Mouse (Mus musculus) spleen, adult 2 months (tissue): ENCODE measurements around the gene Kat7. TPM values are rescaled to one million over a fixed set of nuclear protein-coding genes. Genes with fewer than 3 reads are reported as not detected.
A peak's percentile ranks its signal among the peaks of the same experiment; 100 is the strongest.

Experiments used
- DNase-seq, 2 experiments: peaks; one replicate each; pipeline versions ENCODE4 v3.0.0 to v3.0.0-alpha.2; 2012 to 2021; ENCODE audit warnings: low spot score in 2 of 2, low read depth in 1 of 2
- H3K27ac ChIP-seq: fragments of 200-500 bp; 2 replicates; pipeline ENCODE4 v1.5.1; 2012; ENCODE audit warnings: low read length, inconsistent platforms; ENCODE audit not compliant: insufficient read depth
- H3K27me3 ChIP-seq: fragments of 200-500 bp; 2 replicates; pipeline ENCODE4 v1.6.1; 2012; ENCODE audit warnings: mild to moderate bottlenecking, moderate library complexity, low read length, inconsistent platforms; ENCODE audit not compliant: control insufficient read depth, insufficient read depth
- H3K36me3 ChIP-seq: fragments of 200-500 bp; 2 replicates; pipeline ENCODE4 v1.6.1; 2012; ENCODE audit warnings: mild to moderate bottlenecking, low read length, inconsistent platforms; ENCODE audit not compliant: control insufficient read depth, insufficient read depth
- H3K4me1 ChIP-seq: fragments of 200-500 bp; 2 replicates; pipeline ENCODE4 v1.6.1; 2011; ENCODE audit warnings: inconsistent platforms; ENCODE audit not compliant: control insufficient read depth, insufficient read depth, insufficient read length
- H3K4me3 ChIP-seq: fragments of 200-500 bp; 2 replicates; pipeline ENCODE4 v1.5.1; 2011; ENCODE audit warnings: mild to moderate bottlenecking, inconsistent platforms; ENCODE audit not compliant: insufficient read depth, insufficient read length; ENCODE audit errors: extremely low read depth
- CTCF ChIP-seq: fragments of 200-500 bp; IDR thresholded peaks from 2 replicates; pipeline ENCODE4 v1.5.1; 2011; ENCODE audit warnings: mild to moderate bottlenecking, inconsistent platforms; ENCODE audit not compliant: insufficient read depth, insufficient read length, insufficient replicate concordance; ENCODE audit errors: extremely low read depth
- POLR2A ChIP-seq: fragments of 200-500 bp; IDR thresholded peaks from 2 replicates; pipeline ENCODE4 v1.6.1; 2011; ENCODE audit warnings: low read depth, low read length, inconsistent platforms
- WGBS: fragments of 180-500 bp; shearing (Covaris S2); methylation state at CpG from one replicate; pipeline ENCODE4 v1.1.7; 2018; 5-methylcytosine and 5-hydroxymethylcytosine counted together
- polyA plus RNA-seq: library from polyadenylated mRNA; depleted of rRNA; stranded (reverse); fragments of >200 nt; gene quantifications from 2 replicates; pipeline ENCODE4 v1.2.3, GENCODE M21; 2012

Gene Kat7
- polyA plus RNA-seq, 1 experiment, result 25.2 TPM

GRCm38 (mm10) chr11:95324181-95324580 lies 14.1 kb upstream of the Kat7 start:
- Histone ChIP-seq H3K36me3 (no peaks in the 10 kb centered on the region), H3K4me1 (peaks cover 3% of the 10 kb centered on the region; the same call in 1 of the 2 replicates), H3K27me3 (no peaks in the 10 kb centered on the region), H3K4me3 (no peak overlapping the region), H3K27ac (no peak overlapping the region)
- no peak for DNase-seq
- TF ChIP-seq POLR2A, result no peak
- no peak for TF ChIP-seq CTCF
- WGBS, result 96% methylated on average over 10 of the region's 10 CpGs

GRCm38 (mm10) chr11:95320010-95320409 lies 10.0 kb upstream of the Kat7 start:
- no peak for TF ChIP-seq CTCF
- TF ChIP-seq POLR2A, result no peak
- Histone ChIP-seq H3K27ac (no peak overlapping the region), H3K4me1 (no peaks in the 10 kb centered on the region), H3K27me3 (no peaks in the 10 kb centered on the region), H3K4me3 (no peak overlapping the region), H3K36me3 (no peaks in the 10 kb centered on the region)
- no peak for DNase-seq
- 67% methylated on average over 1 of the region's 1 CpGs for WGBS

DNA sequence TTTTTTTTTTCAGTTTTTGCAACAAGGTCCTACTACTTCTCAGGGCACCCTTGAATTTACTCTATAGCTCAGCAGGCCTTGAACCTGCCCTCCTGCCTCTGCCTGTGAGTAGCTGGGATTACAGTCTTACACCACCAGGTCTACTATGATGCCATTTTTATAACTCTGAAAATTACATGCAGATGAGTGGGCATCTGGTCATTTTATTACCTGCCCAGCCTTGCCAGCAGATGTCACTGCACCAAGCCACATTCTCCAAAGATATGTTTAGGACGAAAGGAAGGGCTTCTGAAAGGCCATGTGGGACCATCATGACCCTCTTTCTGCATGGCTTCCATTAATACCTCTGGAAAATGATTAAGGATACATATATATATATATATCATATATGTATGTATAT lies 9.5 kb upstream of the Kat7 start:
- no peak overlapping the region for H3K4me3 ChIP-seq
- no peak overlapping the region for H3K27ac ChIP-seq
- peak in 1 of 2 experiments; percentile 14 for DNase-seq
- no peaks in the 10 kb centered on the region for H3K36me3 ChIP-seq
- H3K4me1 ChIP-seq, result no peaks in the 10 kb centered on the region
- TF ChIP-seq CTCF (no peak), POLR2A (no peak)
- WGBS, result 68% methylated on average over 1 of the region's 1 CpGs
- H3K27me3 ChIP-seq, result no peaks in the 10 kb centered on the region

DNA sequence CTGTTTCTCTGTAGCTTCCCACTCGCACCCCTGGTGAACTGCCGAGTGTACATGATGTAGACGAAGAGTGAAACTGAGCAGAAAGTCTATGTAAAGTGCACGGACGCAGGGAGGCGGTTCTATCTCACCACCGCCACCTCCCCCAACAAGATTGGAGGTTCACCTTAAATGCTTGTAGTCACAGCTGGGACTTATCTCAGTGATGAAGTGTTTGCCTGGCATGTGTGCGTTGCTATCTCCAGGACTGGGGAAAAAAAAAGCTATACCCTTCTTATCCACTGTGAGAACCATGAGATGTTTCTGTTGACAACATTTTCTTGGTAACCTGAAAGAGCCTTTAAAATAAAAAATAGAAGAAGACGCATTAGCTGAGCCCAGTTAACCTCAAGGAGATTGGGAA lies 8.1 kb upstream of the Kat7 start:
- Histone ChIP-seq H3K27ac (no peak overlapping the region), H3K4me3 (no peak overlapping the region), H3K4me1 (no peaks in the 10 kb centered on the region), H3K36me3 (no peaks in the 10 kb centered on the region), H3K27me3 (no peaks in the 10 kb centered on the region)
- TF ChIP-seq CTCF, result no peak
- TF ChIP-seq POLR2A, result no peak
- WGBS, result 76% methylated on average over 9 of the region's 9 CpGs
- no peak for DNase-seq

- Histone ChIP-seq H3K27ac (no peak overlapping the region), H3K36me3 (no peaks in the 10 kb centered on the region), H3K4me3 (no peak overlapping the region), H3K27me3 (no peaks in the 10 kb centered on the region), H3K4me1 (peaks cover 5% of the 10 kb centered on the region; the same call in 1 of the 2 replicates)
- 76% methylated on average over 7 of the region's 7 CpGs for WGBS
- TF ChIP-seq POLR2A, result no peak
- TF ChIP-seq CTCF, result no peak
- no peak for DNase-seq
These were observed 5.3 kb upstream of the Kat7 start for GRCm38 (mm10) chr11:95315215-95315955.

GRCm38 (mm10) chr11:95311425-95311807 lies 1.4 kb upstream of the Kat7 start:
- TF ChIP-seq CTCF (no peak), POLR2A (no peak)
- WGBS, result 77% methylated on average over 5 of the region's 5 CpGs
- Histone ChIP-seq H3K4me1 (peaks cover 8% of the 10 kb centered on the region), H3K4me3 (no peak overlapping the region), H3K36me3 (peaks cover 3% of the 10 kb centered on the region; the same call in 1 of the 2 replicates), H3K27me3 (no peaks in the 10 kb centered on the region), H3K27ac (no peak overlapping the region)
- DNase-seq, result no peak
